Mouse (Mus musculus) limb, embryonic 15.5 days (tissue): ENCODE results near the gene Eef1g. TPM values are rescaled to one million over a fixed set of nuclear protein-coding genes. Genes with fewer than 3 reads are reported as not detected.
A peak's percentile ranks its signal among the peaks of the same experiment; 100 is the strongest.

Source experiments
- ATAC-seq: fragments of 200-750 bp; cut with Nextera tagmentation; 2 replicates; pipeline ENCODE4 v1.8.0; 2017; ENCODE audit warnings: low read depth, moderate TSS enrichment; ENCODE audit not compliant: insufficient number of reproducible peaks, low FRiP score, low TSS enrichment
- H3K27ac ChIP-seq: fragments of 300-500 bp; sonication (generic); 2 replicates; pipeline ENCODE4 v1.5.1; 2015; ENCODE audit warnings: moderate library complexity, mild to moderate bottlenecking, inconsistent platforms
- H3K27me3 ChIP-seq: fragments of 300-500 bp; sonication (generic); 2 replicates; pipeline ENCODE4 v1.6.1; 2015; ENCODE audit warnings: inconsistent platforms
- H3K36me3 ChIP-seq: fragments of 300-500 bp; sonication (generic); 2 replicates; pipeline ENCODE4 v1.6.1; 2015; ENCODE audit warnings: inconsistent platforms
- H3K4me1 ChIP-seq: fragments of 300-500 bp; sonication (generic); 2 replicates; pipeline ENCODE4 v1.6.1; 2015; ENCODE audit warnings: inconsistent platforms
- H3K4me2 ChIP-seq: fragments of 300-500 bp; sonication (generic); 2 replicates; pipeline ENCODE4 v1.6.1; 2015; ENCODE audit warnings: mild to moderate bottlenecking, inconsistent platforms
- H3K4me3 ChIP-seq: fragments of 300-500 bp; sonication (generic); 2 replicates; pipeline ENCODE4 v1.5.1; 2015; ENCODE audit warnings: mild to moderate bottlenecking, inconsistent platforms
- H3K9ac ChIP-seq: fragments of 300-500 bp; sonication (generic); 2 replicates; pipeline ENCODE4 v1.6.1; 2015; ENCODE audit warnings: inconsistent platforms
- H3K9me3 ChIP-seq: fragments of 300-500 bp; sonication (generic); 2 replicates; pipeline ENCODE4 v1.6.1; 2016; ENCODE audit warnings: inconsistent platforms
- WGBS: fragments of 180-500 bp; shearing (Covaris S2); methylation state at CpG from one replicate; pipeline ENCODE4 v1.1.7; 2015; 5-methylcytosine and 5-hydroxymethylcytosine counted together
- polyA plus RNA-seq: library from polyadenylated mRNA; unstranded; fragments of >200 nt; fragmentation: Nextera tagmentation; extraction: Ambion mirVana; gene quantifications from 2 replicates; pipeline ENCODE4 v1.2.1, GENCODE M21; 2015

The Eef1g gene
- polyA plus RNA-seq, 1 experiment from 2014 or later: 482 TPM

DNA sequence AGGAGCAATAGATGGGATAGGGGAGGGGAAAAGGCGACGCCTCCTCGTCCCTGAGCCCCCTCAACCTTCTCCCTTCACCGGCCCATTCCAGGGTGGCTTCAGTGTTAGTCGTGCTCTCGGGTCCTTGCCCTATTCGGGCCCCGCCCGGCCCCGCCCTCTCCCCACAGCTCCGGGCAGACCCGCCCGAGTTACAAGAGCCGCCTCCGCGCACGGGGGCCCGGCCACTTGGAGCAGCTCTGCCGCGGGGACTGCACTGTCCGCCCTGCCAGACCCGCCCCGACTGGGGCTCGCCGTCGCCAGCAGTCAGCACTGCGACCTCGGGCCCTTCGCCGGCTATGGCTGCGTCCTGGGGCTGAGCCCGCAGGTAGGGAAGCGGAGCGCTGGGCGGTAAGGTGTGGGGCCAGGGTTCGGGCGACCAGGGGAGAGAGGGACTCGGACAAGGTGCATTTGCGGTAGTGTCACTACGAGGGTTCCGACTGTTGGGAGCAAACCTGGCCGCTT is 22.3 kb downstream of the Eef1g start, which contains the start of gene Ahnak:
Gene Ahnak (plus strand): TSS at position 219 of the 501 bp plus-strand sequence.
- H3K9ac ChIP-seq: peak within 1 kb of the TSS; percentile 89
- peaks cover 68% of the 10 kb centered on the region for H3K4me1 ChIP-seq
- peak; percentile 56 for ATAC-seq
- H3K27ac ChIP-seq: peak within 1 kb of the TSS; percentile 99
- H3K9me3 ChIP-seq: no peaks in the 10 kb centered on the region
- under 1% methylated on average over 42 of the region's 42 CpGs for WGBS
- peak within 1 kb of the TSS; percentile 70 for H3K4me2 ChIP-seq
- H3K4me3 ChIP-seq: peak within 1 kb of the TSS; percentile 85
- 0 out of 2 replicates have a peak, but pooled peaks cover 2% of the 10 kb centered on the region for H3K36me3 ChIP-seq
- no peaks in the 10 kb centered on the region for H3K27me3 ChIP-seq

GRCm38 (mm10) chr19:8989567-8990431 is 23.0 kb downstream of the Eef1g start:
- no peaks in the 10 kb centered on the region for H3K9me3 ChIP-seq
- H3K36me3 ChIP-seq: 0 out of 2 replicates have a peak, but pooled peaks cover 2% of the 10 kb centered on the region
- ATAC-seq: peak; percentile 88
- under 1% methylated on average over 53 of the region's 53 CpGs for WGBS
- peaks cover 67% of the 10 kb centered on the region for H3K4me1 ChIP-seq
- peak overlapping the region; percentile 70 for H3K4me2 ChIP-seq
- peak overlapping the region; percentile 99 for H3K27ac ChIP-seq
- H3K9ac ChIP-seq: peak overlapping the region; percentile 89
- peak overlapping the region; percentile 85 for H3K4me3 ChIP-seq
- no peaks in the 10 kb centered on the region for H3K27me3 ChIP-seq

DNA sequence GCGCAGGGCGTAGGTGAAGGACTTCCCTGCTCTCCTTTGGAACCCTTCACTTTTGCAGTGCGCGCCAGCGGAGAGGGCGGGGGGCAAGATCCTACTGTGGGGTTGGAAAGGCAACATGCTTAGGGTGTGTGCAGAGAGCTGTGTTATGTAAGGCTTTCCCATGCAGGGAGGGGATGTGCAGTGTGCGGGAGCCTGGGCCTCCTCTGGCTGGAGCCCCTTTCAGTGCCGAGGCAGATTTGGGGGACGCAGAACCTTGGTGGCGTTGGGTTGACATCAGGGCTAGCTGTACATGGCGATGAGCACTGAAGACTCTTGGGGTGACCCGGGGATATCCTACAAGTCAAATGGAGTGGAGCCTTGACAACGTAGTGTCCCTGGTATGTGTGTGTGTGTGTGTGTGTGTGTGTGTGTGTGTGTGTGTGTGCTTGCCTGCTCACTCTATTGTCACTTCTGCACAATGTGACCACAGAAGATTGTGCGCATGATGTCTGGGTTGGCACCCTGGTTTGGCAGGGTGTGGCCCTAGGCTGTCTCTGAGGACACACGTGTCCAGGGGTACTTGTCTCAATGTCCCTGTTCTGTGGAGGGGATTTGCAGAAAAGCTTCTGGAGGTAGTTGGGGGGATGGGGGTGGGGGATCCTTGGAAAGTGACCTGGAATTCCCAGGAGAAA is 23.7 kb downstream of the Eef1g start:
- H3K27me3 ChIP-seq: no peaks in the 10 kb centered on the region

DNA sequence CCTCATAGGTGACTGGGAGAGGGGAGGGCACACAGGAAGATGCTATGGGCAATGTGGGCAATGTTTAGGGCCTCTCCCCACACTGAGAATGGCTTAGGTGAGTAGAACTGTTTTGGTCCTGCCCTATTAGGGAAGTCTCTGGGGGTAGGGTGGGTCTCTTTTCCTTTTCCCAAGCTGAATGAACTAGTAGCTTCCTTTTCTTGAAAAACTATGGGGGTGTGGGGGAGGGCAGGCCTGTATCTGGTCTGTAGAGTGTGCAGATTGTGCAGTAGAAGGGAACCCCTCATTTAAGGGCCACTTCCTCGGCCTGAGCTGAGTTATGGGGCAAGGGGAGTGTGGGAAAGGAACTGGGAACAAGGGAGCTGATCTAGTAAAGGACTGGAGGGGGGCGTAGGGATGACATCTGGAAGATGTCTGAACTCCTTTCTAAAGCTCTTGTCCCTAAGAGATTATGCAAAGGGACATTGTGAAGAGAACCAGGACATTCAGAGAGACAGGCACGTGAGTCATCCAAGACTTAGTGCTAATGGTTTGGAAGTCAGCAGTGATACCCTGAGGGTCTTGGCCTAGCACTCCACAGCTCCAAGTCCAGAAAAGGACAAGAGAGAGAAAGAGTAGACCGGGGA is 24.5 kb downstream of the Eef1g start:
- H3K9me3 ChIP-seq: no peaks in the 10 kb centered on the region
- ATAC-seq: no peak
- 40% methylated on average over 4 of the region's 4 CpGs for WGBS
- H3K27ac ChIP-seq: peak overlapping the region; percentile 99
- no peaks in the 10 kb centered on the region for H3K27me3 ChIP-seq
- H3K4me1 ChIP-seq: peaks cover 74% of the 10 kb centered on the region
- H3K36me3 ChIP-seq: 0 out of 2 replicates have a peak, but pooled peaks cover 2% of the 10 kb centered on the region
- H3K4me2 ChIP-seq: peak overlapping the region; percentile 70
- peak overlapping the region; percentile 89; the same call in 1 of the 2 replicates for H3K9ac ChIP-seq
- peak overlapping the region; percentile 85 for H3K4me3 ChIP-seq

More for the DNA sequence above, 23.7 kb downstream of the Eef1g start:
- Histone ChIP-seq H3K27ac (peak overlapping the region; percentile 99), H3K4me1 (peaks cover 67% of the 10 kb centered on the region), H3K9me3 (no peaks in the 10 kb centered on the region), H3K4me2 (peak overlapping the region; percentile 70), H3K4me3 (peak overlapping the region; percentile 85), H3K36me3 (0 out of 2 replicates have a peak, but pooled peaks cover 2% of the 10 kb centered on the region), H3K9ac (peak overlapping the region; percentile 89)
- ATAC-seq: peak; percentile 68
- 5% methylated on average over 15 of the region's 15 CpGs for WGBS

- H3K4me3 ChIP-seq: peak overlapping the region; percentile 85
Observed at GRCm38 (mm10) chr19:8991871-8992735, 25.3 kb downstream of the Eef1g start.

GRCm38 (mm10) chr19:8992769-8993624 is 26.2 kb downstream of the Eef1g start:
- peak overlapping the region; percentile 99 for H3K27ac ChIP-seq
- H3K9me3 ChIP-seq: no peaks in the 10 kb centered on the region
- 22% methylated on average over 12 of the region's 12 CpGs for WGBS
- H3K4me1 ChIP-seq: peaks cover 81% of the 10 kb centered on the region
- peak overlapping the region; percentile 28 for H3K9ac ChIP-seq
- no peaks in the 10 kb centered on the region for H3K27me3 ChIP-seq
- peak overlapping the region; percentile 70 for H3K4me2 ChIP-seq
- H3K36me3 ChIP-seq: 0 out of 2 replicates have a peak, but pooled peaks cover 2% of the 10 kb centered on the region
- ATAC-seq: no peak
- peak overlapping the region; percentile 85 for H3K4me3 ChIP-seq

More at GRCm38 (mm10) chr19:8991871-8992735, 25.3 kb downstream of the Eef1g start:
- Histone ChIP-seq H3K9me3 (no peaks in the 10 kb centered on the region), H3K36me3 (0 out of 2 replicates have a peak, but pooled peaks cover 2% of the 10 kb centered on the region), H3K4me2 (peak overlapping the region; percentile 70), H3K27ac (peak overlapping the region; percentile 99), H3K4me1 (peaks cover 81% of the 10 kb centered on the region), H3K27me3 (no peaks in the 10 kb centered on the region), H3K9ac (peak overlapping the region; percentile 89)
- WGBS: 52% methylated on average over 13 of the region's 13 CpGs
- no peak for ATAC-seq

GRCm38 (mm10) chr19:8993625-8993912 is 26.7 kb downstream of the Eef1g start:
- Histone ChIP-seq H3K4me2 (peak overlapping the region; percentile 70), H3K4me3 (peak overlapping the region; percentile 85), H3K27me3 (no peaks in the 10 kb centered on the region), H3K36me3 (0 out of 2 replicates have a peak, but pooled peaks cover 2% of the 10 kb centered on the region), H3K4me1 (peaks cover 81% of the 10 kb centered on the region), H3K27ac (peak overlapping the region; percentile 99), H3K9ac (no peak overlapping the region), H3K9me3 (no peaks in the 10 kb centered on the region)
- WGBS: 40% methylated on average over 2 of the region's 2 CpGs
- ATAC-seq: no peak

DNA sequence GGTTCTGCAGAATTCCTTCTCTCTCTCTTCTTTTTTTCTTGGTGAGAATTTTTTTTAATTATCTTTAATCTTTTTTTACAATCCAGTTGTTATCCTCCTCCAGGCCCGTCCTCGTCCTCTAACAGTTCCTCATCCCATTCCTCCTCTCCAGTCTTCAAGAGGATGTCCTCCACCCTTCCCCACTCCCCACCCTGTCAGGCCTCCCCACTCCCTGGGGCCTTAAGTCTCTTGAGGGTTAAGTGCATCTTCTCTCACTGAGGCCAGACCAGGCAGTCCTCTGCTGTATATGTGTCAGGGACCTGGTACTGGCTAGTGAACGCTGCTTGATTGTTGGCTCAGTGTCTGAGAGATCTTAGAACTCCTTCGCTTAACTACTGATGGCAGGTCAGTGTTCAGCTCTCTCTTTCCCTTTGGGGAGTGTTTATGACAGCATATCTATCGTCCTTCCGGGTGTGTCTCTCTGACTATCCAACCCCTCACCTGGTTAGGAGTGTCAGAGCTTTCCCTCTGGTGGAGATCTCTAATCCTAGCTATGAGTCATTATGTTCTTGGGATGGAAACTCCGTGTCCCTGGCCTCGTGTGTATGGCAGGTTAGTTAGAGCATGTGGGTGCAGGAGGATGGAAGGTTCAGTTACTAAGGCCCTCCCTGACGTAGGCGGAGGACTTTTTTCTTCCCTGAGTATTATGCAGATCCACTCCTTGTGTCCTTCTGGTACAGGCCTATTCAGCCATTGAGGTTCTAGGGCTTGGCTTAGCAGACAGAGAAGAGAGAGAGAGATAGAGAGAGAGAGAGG is 28.2 kb downstream of the Eef1g start:
- 0 out of 2 replicates have a peak overlapping the region, but pooled peaks have one; percentile 3 for H3K4me2 ChIP-seq
- H3K4me3 ChIP-seq: no peak overlapping the region
- peaks cover 10% of the 10 kb centered on the region for H3K36me3 ChIP-seq
- no peak overlapping the region for H3K9ac ChIP-seq
- peaks cover 87% of the 10 kb centered on the region for H3K4me1 ChIP-seq
- 64% methylated on average over 10 of the region's 10 CpGs for WGBS
- H3K27me3 ChIP-seq: no peaks in the 10 kb centered on the region
- no peak for ATAC-seq
- H3K27ac ChIP-seq: peak overlapping the region; percentile 86; the same call in 1 of the 2 replicates
- no peaks in the 10 kb centered on the region for H3K9me3 ChIP-seq

DNA sequence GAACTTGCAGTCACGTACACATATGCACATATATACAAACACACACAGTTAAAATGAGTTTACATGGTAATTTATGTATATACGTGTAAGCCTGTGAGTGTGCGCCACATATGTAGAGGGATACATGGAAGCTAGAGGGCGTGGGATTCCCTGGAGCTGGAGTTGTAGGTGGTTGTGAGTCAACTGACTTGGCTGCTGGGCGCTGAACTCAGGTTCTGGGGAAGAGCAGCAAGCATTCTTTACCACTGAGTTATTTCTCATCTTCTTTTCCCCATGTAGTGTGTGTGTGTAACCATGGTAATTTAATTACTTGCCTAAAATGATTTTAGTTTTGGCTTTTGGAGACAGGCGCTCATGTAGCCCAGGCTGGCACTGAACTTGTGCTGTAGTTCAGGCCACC is 29.8 kb downstream of the Eef1g start:
- Histone ChIP-seq H3K9me3 (no peaks in the 10 kb centered on the region), H3K27me3 (no peaks in the 10 kb centered on the region), H3K4me2 (no peak overlapping the region), H3K4me1 (peaks cover 79% of the 10 kb centered on the region), H3K9ac (no peak overlapping the region), H3K4me3 (no peak overlapping the region), H3K36me3 (peaks cover 26% of the 10 kb centered on the region), H3K27ac (peak overlapping the region; percentile 86)
- 81% methylated on average over 6 of the region's 6 CpGs for WGBS
- ATAC-seq: no peak
